Mouse (Mus musculus) MEL (cell line): ENCODE results near the gene Pgd. TPM values are rescaled to one million over a fixed set of nuclear protein-coding genes. Genes with fewer than 3 reads are reported as not detected.
A peak's percentile ranks its signal among the peaks of the same experiment; 100 is the strongest.

ENCODE experiments used
- DNase-seq: peaks from one replicate; pipeline ENCODE4 v3.0.0; 2011; ENCODE audit warnings: low read depth, low spot score
- H3K27ac ChIP-seq: 2 replicates; pipeline ENCODE4 v1.5.1; 2012; ENCODE audit warnings: low read depth, mild to moderate bottlenecking, control low read depth, low read length, moderate library complexity; ENCODE audit not compliant: control insufficient read depth
- H3K27me3 ChIP-seq, 2 experiments: fragments of 150-350 bp in 1 of 2; sonication (generic) in 1 of 2; 2 replicates each; pipeline ENCODE4 v1.6.1; 2012; ENCODE audit warnings: low read length in 2 of 2, mild to moderate bottlenecking in 2 of 2, improper control_type of control experiment in 1 of 2, moderate library complexity in 1 of 2; ENCODE audit not compliant: insufficient read depth in 2 of 2, control insufficient read depth in 1 of 2
- H3K36me3 ChIP-seq, 2 experiments: 2 replicates each; pipeline ENCODE4 v1.6.1; 2012 to 2014; ENCODE audit warnings: low read length in 2 of 2, improper control_type of control experiment in 1 of 2, inconsistent platforms in 1 of 2, mild to moderate bottlenecking in 1 of 2; ENCODE audit not compliant: insufficient read depth in 2 of 2, control insufficient read depth in 1 of 2
- H3K4me1 ChIP-seq, 2 experiments: fragments of 150-350 bp in 1 of 2; sonication (generic) in 1 of 2; 2 replicates each; pipeline ENCODE4 v1.6.1; 2012; ENCODE audit warnings: low read length in 2 of 2, improper control_type of control experiment in 1 of 2, mild to moderate bottlenecking in 1 of 2; ENCODE audit not compliant: insufficient read depth in 2 of 2, control insufficient read depth in 1 of 2
- H3K4me3 ChIP-seq, 2 experiments: fragments of 150-350 bp in 1 of 2; sonication (generic) in 1 of 2; 2 replicates each; pipeline ENCODE4 v1.5.1; 2012; ENCODE audit warnings: low read depth in 2 of 2, low read length in 2 of 2, mild to moderate bottlenecking in 2 of 2, moderate library complexity in 2 of 2, control low read depth in 1 of 2, improper control_type of control experiment in 1 of 2; ENCODE audit not compliant: control insufficient read depth in 1 of 2, insufficient read depth in 1 of 2
- H3K79me2 ChIP-seq: 2 replicates; pipeline ENCODE4 v1.6.1; 2012; ENCODE audit warnings: mild to moderate bottlenecking, low read length, moderate library complexity; ENCODE audit not compliant: control insufficient read depth, poor library complexity, insufficient read depth
- H3K9ac ChIP-seq: 2 replicates; pipeline ENCODE4 v1.6.1; 2012; ENCODE audit warnings: low read depth, mild to moderate bottlenecking, control low read depth, low read length, moderate library complexity; ENCODE audit not compliant: control insufficient read depth, poor library complexity, severe bottlenecking
- H3K9me3 ChIP-seq: fragments of 150-350 bp; sonication (generic); replicated peaks from 2 replicates; pipeline ENCODE4 v1.6.1; 2012; ENCODE audit warnings: mild to moderate bottlenecking, low read length, improper control_type of control experiment, moderate library complexity; ENCODE audit not compliant: insufficient read depth
- CHD1 ChIP-seq: IDR thresholded peaks from 2 replicates; pipeline ENCODE4 v1.6.1; 2012; ENCODE audit warnings: low read depth, mild to moderate bottlenecking, inconsistent platforms, low read length, improper control_type of control experiment
- CTCF ChIP-seq, 3 experiments: IDR thresholded peaks in 2 of 3; conservative IDR thresholded peaks in 1 of 3; 2 replicates each; pipeline ENCODE4 v1.5.1; 2011 to 2012; ENCODE audit warnings: low read length in 3 of 3, low read depth in 2 of 3, mild to moderate bottlenecking in 2 of 3, improper control_type of control experiment in 1 of 3, inconsistent platforms in 1 of 3, mixed read lengths in 1 of 3, moderate library complexity in 1 of 3; ENCODE audit not compliant: control insufficient read depth in 1 of 3, insufficient read depth in 1 of 3, poor library complexity in 1 of 3, severe bottlenecking in 1 of 3
- ELF1 ChIP-seq: IDR thresholded peaks from 2 replicates; pipeline ENCODE4 v1.6.1; 2014; ENCODE audit warnings: low read depth, mild to moderate bottlenecking, inconsistent platforms, low read length, improper control_type of control experiment, moderate library complexity
- EP300 ChIP-seq, 2 experiments: IDR thresholded peaks; 2 replicates each; pipeline ENCODE4 v1.6.1; 2011; ENCODE audit warnings: improper control_type of control experiment in 2 of 2, low read length in 2 of 2, low read depth in 1 of 2, mild to moderate bottlenecking in 1 of 2
- GABPA ChIP-seq: IDR thresholded peaks from 2 replicates; pipeline ENCODE4 v1.6.1; 2012; ENCODE audit warnings: low read depth, mild to moderate bottlenecking, inconsistent platforms, low read length, improper control_type of control experiment, moderate library complexity
- GATA1 ChIP-seq: IDR thresholded peaks from 2 replicates; pipeline ENCODE4 v1.6.1; 2011; ENCODE audit warnings: low read depth, low read length, improper control_type of control experiment
- JUND ChIP-seq: IDR thresholded peaks from 2 replicates; pipeline ENCODE4 v1.6.1; 2011; ENCODE audit warnings: low read depth, mild to moderate bottlenecking, improper control_type of control experiment, low read length
- KAT2A ChIP-seq: conservative IDR thresholded peaks from 2 replicates; pipeline ENCODE4 v1.6.1; 2012; ENCODE audit warnings: low read depth, low read length, improper control_type of control experiment, inconsistent platforms
- MAFK ChIP-seq: IDR thresholded peaks from 2 replicates; pipeline ENCODE4 v1.6.1; 2011; ENCODE audit warnings: low read depth, mild to moderate bottlenecking, low read length, improper control_type of control experiment, borderline replicate concordance
- MAX ChIP-seq: IDR thresholded peaks from 2 replicates; pipeline ENCODE4 v1.6.1; 2011; ENCODE audit warnings: low read length, improper control_type of control experiment
- MEF2A ChIP-seq: IDR thresholded peaks from 2 replicates; pipeline ENCODE4 v1.6.1; 2014; ENCODE audit warnings: low read depth, mild to moderate bottlenecking, inconsistent platforms, low read length, improper control_type of control experiment; ENCODE audit not compliant: poor library complexity, insufficient replicate concordance, severe bottlenecking; ENCODE audit errors: extremely low read depth
- MXI1 ChIP-seq: IDR thresholded peaks from 2 replicates; pipeline ENCODE4 v1.6.1; 2011; ENCODE audit warnings: mild to moderate bottlenecking, low read depth, low read length, improper control_type of control experiment
- MYC ChIP-seq: IDR thresholded peaks from 2 replicates; pipeline ENCODE4 v1.6.1; 2011; ENCODE audit warnings: low read depth, mild to moderate bottlenecking, low read length, improper control_type of control experiment, moderate library complexity
- NELFE ChIP-seq: IDR thresholded peaks from 2 replicates; pipeline ENCODE4 v1.6.1; 2011; ENCODE audit warnings: low read depth, low read length, improper control_type of control experiment
- NRF1 ChIP-seq: IDR thresholded peaks from 2 replicates; pipeline ENCODE4 v1.6.1; 2014; ENCODE audit warnings: low read depth, mild to moderate bottlenecking, inconsistent platforms, low read length, improper control_type of control experiment, moderate library complexity; ENCODE audit not compliant: poor library complexity, insufficient read depth, severe bottlenecking
- POLR2A ChIP-seq, 2 experiments: IDR thresholded peaks; 2 replicates each; pipeline ENCODE4 v1.6.1; 2011 to 2012; ENCODE audit warnings: low read length in 2 of 2, mild to moderate bottlenecking in 2 of 2, control low read depth in 1 of 2, improper control_type of control experiment in 1 of 2, low read depth in 1 of 2, moderate library complexity in 1 of 2; ENCODE audit not compliant: control insufficient read depth in 1 of 2, insufficient read depth in 1 of 2, poor library complexity in 1 of 2
- POLR2AphosphoS2 ChIP-seq: IDR thresholded peaks from 2 replicates; pipeline ENCODE4 v1.6.1; 2011; ENCODE audit warnings: low read length, improper control_type of control experiment
- POLR2AphosphoS5 ChIP-seq: IDR thresholded peaks from 2 replicates; pipeline ENCODE4 v1.6.1; 2012; ENCODE audit warnings: low read depth, borderline replicate concordance, mild to moderate bottlenecking, inconsistent platforms, low read length, moderate library complexity, mixed read lengths
- RAD21 ChIP-seq: IDR thresholded peaks from 2 replicates; pipeline ENCODE4 v1.6.1; 2011; ENCODE audit warnings: mild to moderate bottlenecking, low read depth, low read length, improper control_type of control experiment
- RCOR1 ChIP-seq: IDR thresholded peaks from 2 replicates; pipeline ENCODE4 v1.6.1; 2012; ENCODE audit warnings: low read depth, mild to moderate bottlenecking, inconsistent platforms, low read length, improper control_type of control experiment
- SMC3 ChIP-seq: IDR thresholded peaks from 2 replicates; pipeline ENCODE4 v1.6.1; 2011; ENCODE audit warnings: low read depth, low read length, improper control_type of control experiment
- TAL1 ChIP-seq: IDR thresholded peaks from 2 replicates; pipeline ENCODE4 v1.6.1; 2012; ENCODE audit warnings: mild to moderate bottlenecking, inconsistent platforms, low read length, moderate library complexity, mixed read lengths
- TCF12 ChIP-seq: IDR thresholded peaks from 2 replicates; pipeline ENCODE4 v1.6.1; 2014; ENCODE audit warnings: low read depth, mild to moderate bottlenecking, inconsistent platforms, low read length, improper control_type of control experiment, moderate library complexity
- USF1 ChIP-seq: IDR thresholded peaks from 2 replicates; pipeline ENCODE4 v1.6.1; 2014; ENCODE audit warnings: low read depth, mild to moderate bottlenecking, inconsistent platforms, low read length, improper control_type of control experiment, moderate library complexity
- ZC3H11A ChIP-seq: IDR thresholded peaks from 2 replicates; pipeline ENCODE4 v1.6.1; 2012; ENCODE audit warnings: low read depth, mild to moderate bottlenecking, inconsistent platforms, low read length, improper control_type of control experiment
- ZKSCAN1 ChIP-seq: IDR thresholded peaks from 2 replicates; pipeline ENCODE4 v1.6.1; 2012; ENCODE audit warnings: low read depth, mild to moderate bottlenecking, inconsistent platforms, low read length, improper control_type of control experiment, moderate library complexity
- polyA plus RNA-seq, 2 experiments: library from polyadenylated mRNA; stranded (reverse) in 1 of 2; unstranded in 1 of 2; fragments of >175 nt in 1 of 2; fragments of >200 nt in 1 of 2; gene quantifications; 2 replicates each; pipeline versions ENCODE4 v1.2.1 to v1.2.4; 2012; ENCODE audit warnings: low replicate concordance in 2 of 2, low read depth in 1 of 2; ENCODE audit not compliant: insufficient read length in 2 of 2, insufficient read depth in 1 of 2, missing spikeins in 1 of 2
- total RNA-seq: library from RNA; depleted of rRNA; stranded (reverse); fragments of 300-350 nt; gene quantifications from 2 replicates; pipeline ENCODE4 v1.2.3, GENCODE M21; 2012

Gene Pgd
- total and polyA plus RNA-seq, 3 experiments, result 116 to 219 TPM; not detected in 1

GRCm38 (mm10) chr4:149164150-149164549 is 2.4 kb downstream of the Pgd start:
- DNase-seq, result no peak
- H3K4me3 ChIP-seq, result no peak overlapping the region

GRCm38 (mm10) chr4:149163196-149163595 is 3.4 kb downstream of the Pgd start:
- H3K27ac ChIP-seq, result no peak overlapping the region
- no peak for TF ChIP-seq GABPA
- TF ChIP-seq MAX, result no peak
- TF ChIP-seq CTCF (IDR thresholded peaks at IDR 0.05 in 2 of 3, conservative IDR thresholded peaks at IDR 0.05 in 1 of 3; ENCODE audit: control insufficient read depth in 1 of 3, insufficient read depth in 1 of 3, low read depth in 2 of 3, low read length in 3 of 3, poor library complexity in 1 of 3, severe bottlenecking in 1 of 3), result no peak
- no peak for TF ChIP-seq RAD21
- TF ChIP-seq ZKSCAN1, result no peak
- TF ChIP-seq JUND, result no peak
- no peak for TF ChIP-seq USF1
- no peak for TF ChIP-seq ZC3H11A
- TF ChIP-seq POLR2AphosphoS2, result no peak
- no peak for TF ChIP-seq GATA1
- TF ChIP-seq KAT2A, result no peak
- no peak for TF ChIP-seq TAL1
- no peak for TF ChIP-seq NELFE
- no peak for TF ChIP-seq POLR2AphosphoS5
- TF ChIP-seq CHD1, result no peak
- TF ChIP-seq RCOR1, result no peak
- no peak for TF ChIP-seq MXI1
- H3K9ac ChIP-seq, result no peak overlapping the region
- DNase-seq, result peak; percentile 58
- no peak overlapping the region for H3K4me3 ChIP-seq
- H3K79me2 ChIP-seq, result peaks cover 17% of the 10 kb centered on the region
- peaks cover 8 to 43% of the 10 kb centered on the region in 2 experiments for H3K36me3 ChIP-seq
- H3K4me1 ChIP-seq, result peaks cover 10 to 32% of the 10 kb centered on the region in 2 experiments
- H3K9me3 ChIP-seq, result no peaks in the 10 kb centered on the region
- H3K27me3 ChIP-seq, result no peaks in the 10 kb centered on the region

More at GRCm38 (mm10) chr4:149164150-149164549, 2.4 kb downstream of the Pgd start:
- peaks cover 8 to 28% of the 10 kb centered on the region in 2 experiments for H3K4me1 ChIP-seq
- no peaks in the 10 kb centered on the region for H3K9me3 ChIP-seq
- H3K36me3 ChIP-seq, result peaks cover 8 to 38% of the 10 kb centered on the region in 2 experiments
- TF ChIP-seq SMC3 (no peak), ELF1 (no peak), MYC (no peak), RAD21 (no peak), MAX (no peak), USF1 (no peak), TCF12 (no peak), POLR2AphosphoS2 (no peak), EP300 (IDR thresholded peaks at IDR 0.05; ENCODE audit: low read depth in 1 of 2, low read length in 2 of 2) (no peak), POLR2A (IDR thresholded peaks at IDR 0.05; ENCODE audit: control insufficient read depth in 1 of 2, insufficient read depth in 1 of 2, low read depth in 1 of 2, low read length in 2 of 2, poor library complexity in 1 of 2) (no peak), MEF2A (no peak), NRF1 (no peak), MXI1 (no peak), NELFE (no peak), RCOR1 (no peak), MAFK (no peak)
- no peak overlapping the region for H3K27ac ChIP-seq
- peaks cover 17% of the 10 kb centered on the region for H3K79me2 ChIP-seq
- no peak overlapping the region for H3K9ac ChIP-seq
- no peaks in the 10 kb centered on the region for H3K27me3 ChIP-seq
